Mouse (Mus musculus): Measurements from ENCODE around the gene Olfr310. TPM values are rescaled to one million over a fixed set of nuclear protein-coding genes. Genes with fewer than 3 reads are reported as not detected.

The Olfr310 gene
- polyA plus RNA-seq (2014; fragmentation: Illumina TruSeq; extraction: RNeasy Lipid Tissue Mini Kit (QIAGEN cat#74804); ENCODE audit: low replicate concordance), result not detected

GRCm38 (mm10) chr7:86277072-86277471 is at the start of gene Olfr310:
TSS of gene Olfr310 (minus strand) at chr7:86277172.

GRCm38 (mm10) chr7:86325530-86325929 is 48.6 kb upstream of the Olfr310 start, which contains the start of gene Olfr308:
TSS of gene Olfr308 (minus strand) at chr7:86325630.

GRCm38 (mm10) chr7:86313608-86314007 is 36.6 kb upstream of the Olfr310 start, which contains the start of gene Olfr309:
TSS of gene Olfr309 (minus strand) at chr7:86313708.

GRCm38 (mm10) chr7:86246208-86246607 is 30.8 kb downstream of the Olfr310 start, which contains the start of gene Vmn2r76:
TSS of gene Vmn2r76 (minus strand) at chr7:86246308.

Other genes starting within 250 kb of the Olfr310 start
- gene Vmn2r75, start 105.4 kb downstream of the Olfr310 start, polyA plus RNA-seq (2014; fragmentation: Illumina TruSeq; extraction: RNeasy Lipid Tissue Mini Kit (QIAGEN cat#74804); ENCODE audit: low replicate concordance), result not detected
- gene Vmn2r76, start 30.9 kb downstream of the Olfr310 start, polyA plus RNA-seq (2014; fragmentation: Illumina TruSeq; extraction: RNeasy Lipid Tissue Mini Kit (QIAGEN cat#74804); ENCODE audit: low replicate concordance), result not detected
- not detected for gene Olfr309, start 36.5 kb upstream of the Olfr310 start, polyA plus RNA-seq (2014; fragmentation: Illumina TruSeq; extraction: RNeasy Lipid Tissue Mini Kit (QIAGEN cat#74804); ENCODE audit: low replicate concordance)
- not detected for gene Olfr308, start 48.5 kb upstream of the Olfr310 start, polyA plus RNA-seq (2014; fragmentation: Illumina TruSeq; extraction: RNeasy Lipid Tissue Mini Kit (QIAGEN cat#74804); ENCODE audit: low replicate concordance)
- not detected for gene Olfr307, start 60.4 kb upstream of the Olfr310 start, polyA plus RNA-seq (2014; fragmentation: Illumina TruSeq; extraction: RNeasy Lipid Tissue Mini Kit (QIAGEN cat#74804); ENCODE audit: low replicate concordance)
- not detected for gene Olfr305, start 89.8 kb upstream of the Olfr310 start, polyA plus RNA-seq (2014; fragmentation: Illumina TruSeq; extraction: RNeasy Lipid Tissue Mini Kit (QIAGEN cat#74804); ENCODE audit: low replicate concordance)
- not detected for gene Olfr304, start 109.5 kb upstream of the Olfr310 start, polyA plus RNA-seq (2014; fragmentation: Illumina TruSeq; extraction: RNeasy Lipid Tissue Mini Kit (QIAGEN cat#74804); ENCODE audit: low replicate concordance)
- gene Olfr303, start 120.6 kb upstream of the Olfr310 start, polyA plus RNA-seq (2014; fragmentation: Illumina TruSeq; extraction: RNeasy Lipid Tissue Mini Kit (QIAGEN cat#74804); ENCODE audit: low replicate concordance), result not detected
- gene Olfr301, start 126.7 kb upstream of the Olfr310 start, polyA plus RNA-seq (2014; fragmentation: Illumina TruSeq; extraction: RNeasy Lipid Tissue Mini Kit (QIAGEN cat#74804); ENCODE audit: low replicate concordance), result not detected
- gene Olfr299, start 182.7 kb upstream of the Olfr310 start, polyA plus RNA-seq (2014; fragmentation: Illumina TruSeq; extraction: RNeasy Lipid Tissue Mini Kit (QIAGEN cat#74804); ENCODE audit: low replicate concordance), result not detected
- not detected for gene Olfr298, start 215.3 kb upstream of the Olfr310 start, polyA plus RNA-seq (2014; fragmentation: Illumina TruSeq; extraction: RNeasy Lipid Tissue Mini Kit (QIAGEN cat#74804); ENCODE audit: low replicate concordance)
- gene Olfr297, start 242.8 kb upstream of the Olfr310 start, polyA plus RNA-seq (2014; fragmentation: Illumina TruSeq; extraction: RNeasy Lipid Tissue Mini Kit (QIAGEN cat#74804); ENCODE audit: low replicate concordance), result not detected

Data from small intestine, adult 10 weeks (tissue).